In genomic region chr13:24778026-24778425, GRCm38 (mm10) we compare ENCODE assay signal across 11 mouse cellular contexts. TPM values are rescaled to one million over a fixed set of nuclear protein-coding genes. Genes with fewer than 3 reads are reported as not detected.
"Had no signal": no experiment of that assay in that cellular context is flagged by ENCODE, and none has a peak within 500 bp of the region (broad histone marks: within the 10 kb centered on the region; RNA-seq: fewer than 3 reads in every experiment).

No protein-coding gene starts in this region.

- DNase-seq: lung, adult 18-20 months; lung, postnatal 10 days; lung, postnatal 4 days; midbrain, embryonic 14.5 days; retina, postnatal 1 day; right cerebral cortex, adult 18-20 months; thymus, adult 2 months; thymus, postnatal 25 days; thymus, postnatal 4 days had no signal

- ATAC-seq: midbrain, embryonic 16.5 days had no signal

RNA-seq across cellular contexts. Expression of gene Armh2, which starts 37.0 kb away (rescaled TPM):
- total RNA-seq: megakaryocyte progenitor cell, adult 5-6 weeks had no signal
